Mouse (Mus musculus): ENCODE results near the gene Isy1.

DNA sequence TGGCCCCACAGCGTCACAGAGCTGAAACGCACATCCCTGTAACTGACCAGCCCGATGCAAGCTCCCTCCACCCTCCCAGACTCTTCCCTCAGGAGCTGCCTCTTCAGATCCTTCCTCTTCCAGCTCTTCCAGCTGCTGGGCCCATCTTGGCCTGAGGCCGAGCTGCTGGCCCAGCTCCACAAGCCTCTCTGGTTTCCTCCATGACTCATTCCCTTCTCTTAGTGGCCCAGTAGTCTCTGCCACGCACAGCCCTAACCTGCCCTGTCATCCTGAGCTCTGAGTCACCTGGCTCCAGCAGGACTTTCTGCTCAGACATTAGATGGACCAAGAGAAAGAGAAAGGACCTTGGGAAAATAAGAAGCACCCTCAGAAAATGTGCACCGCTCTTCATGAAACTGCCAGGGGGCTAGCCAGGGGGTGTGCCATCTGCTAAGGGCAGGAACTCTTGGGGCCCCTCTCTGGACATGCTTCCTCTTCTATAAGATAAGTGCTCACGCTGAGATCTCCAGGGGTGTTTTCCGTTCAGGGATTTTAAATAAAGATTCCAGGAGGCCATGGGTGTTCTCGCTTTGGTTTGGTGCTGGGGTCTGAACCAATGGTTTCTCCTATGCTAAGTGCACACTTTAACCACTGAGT is 30.4 kb upstream of the Isy1 start:
- no peak for TF ChIP-seq CTCF (conservative IDR thresholded peaks at IDR 0.05; ENCODE audit: low read length)
- no peak for TF ChIP-seq POU5F1 (IDR thresholded peaks at IDR 0.05; ENCODE audit: borderline replicate concordance, low read length)

All from E14TG2a.4 (cell line).